Mouse (Mus musculus): ENCODE data around the gene Igfbpl1. TPM values are rescaled to one million over a fixed set of nuclear protein-coding genes. Genes with fewer than 3 reads are reported as not detected.

The Igfbpl1 gene
- total and polyA plus RNA-seq, 3 experiments: not detected

DNA sequence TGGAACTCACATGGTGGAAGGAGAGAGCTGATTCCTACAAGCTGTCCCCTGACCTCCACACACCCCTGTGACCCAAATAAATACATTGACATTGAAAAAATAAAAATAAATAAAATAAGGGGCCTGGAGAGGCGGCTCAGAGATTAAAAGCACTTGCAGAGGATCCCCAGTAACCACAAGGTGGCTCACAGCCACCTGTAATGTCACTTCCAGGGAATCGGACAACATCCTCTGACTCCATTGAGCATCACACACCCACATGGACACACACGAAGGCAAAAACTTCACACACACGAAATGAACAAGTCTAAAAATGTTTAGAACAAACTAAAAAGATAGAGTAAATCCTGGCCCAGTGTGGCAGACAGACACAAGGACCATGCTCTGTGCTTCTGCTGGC is 40.0 kb downstream of the Igfbpl1 start:
- in situ Hi-C loops (cut with MboI; ENCODE audit: low pct_ligation_motif_present, low pct_unique_long_range_greater_than_20kb, low sequenced_read_pairs) (loop anchor here (25.0 kb wide), 1 partner anchor 499 kb away; the partner anchor contains the start of gene Trmt10b), dilution Hi-C loops (cut with MboI; ENCODE audit: extremely low pct_ligation_motif_present, extremely low pct_unique_long_range_greater_than_20kb, low sequenced_read_pairs) (no loop called here)
- Histone ChIP-seq H3K27ac (ENCODE audit: insufficient read depth, low read depth) (no peak overlapping the region), H3K36me3 (replicated peaks in 1 of 2; ENCODE audit: control insufficient read depth in 1 of 2, insufficient read depth in 1 of 2, low read length in 1 of 2) (no peaks in the 10 kb centered on the region), H3K27me3 (replicated peaks) (no peaks in the 10 kb centered on the region), H3K79me2 (replicated peaks; ENCODE audit: control insufficient read depth, extremely low read depth, insufficient read depth, poor library complexity, severe bottlenecking) (no peaks in the 10 kb centered on the region), H3K9me3 (replicated peaks; ENCODE audit: low read length) (no peaks in the 10 kb centered on the region), H3K4me1 (ENCODE audit: control insufficient read depth in 1 of 2, insufficient read depth in 2 of 2) (no peaks in the 10 kb centered on the region), H3K4me3 (replicated peaks in 1 of 3; ENCODE audit: low read depth in 2 of 3, low read length in 2 of 3, poor library complexity in 1 of 3) (no peak overlapping the region), H3K4me2 (ENCODE audit: insufficient read depth, low read depth, poor library complexity, severe bottlenecking) (no peak overlapping the region), H3K9ac (ENCODE audit: insufficient read depth, low read depth) (no peak overlapping the region)
- no peak for DNase-seq (ENCODE audit: extremely low read depth)
- TF ChIP-seq MXI1 (IDR thresholded peaks at IDR 0.05; ENCODE audit: low read depth, low read length) (no peak), USF1 (IDR thresholded peaks at IDR 0.05; ENCODE audit: low read depth, low read length) (no peak), E2F4 (IDR thresholded peaks at IDR 0.05; ENCODE audit: insufficient replicate concordance, low read depth, low read length) (no peak), CHD1 (IDR thresholded peaks at IDR 0.05; ENCODE audit: low read depth, low read length) (no peak), ZC3H11A (IDR thresholded peaks at IDR 0.05; ENCODE audit: low read depth, low read length) (no peak), POLR2A (IDR thresholded peaks at IDR 0.05; ENCODE audit: low read depth, low read length) (no peak), PAX5 (IDR thresholded peaks at IDR 0.05; ENCODE audit: low read length) (no peak), MAFK (IDR thresholded peaks at IDR 0.05; ENCODE audit: insufficient replicate concordance, low read length) (no peak), EP300 (IDR thresholded peaks at IDR 0.05; ENCODE audit: low read length) (no peak), ZKSCAN1 (IDR thresholded peaks at IDR 0.05; ENCODE audit: borderline replicate concordance, low read depth, low read length) (no peak)

- TF ChIP-seq NRF1 (IDR thresholded peaks at IDR 0.05; ENCODE audit: low read depth, low read length) (no peak), USF2 (conservative IDR thresholded peaks at IDR 0.05; ENCODE audit: low read depth, low read length) (no peak), ELF1 (IDR thresholded peaks at IDR 0.05; ENCODE audit: low read depth, low read length) (no peak), BHLHE40 (IDR thresholded peaks at IDR 0.05; ENCODE audit: low read depth, low read length) (no peak), USF1 (IDR thresholded peaks at IDR 0.05; ENCODE audit: low read depth, low read length) (no peak), ETS1 (conservative IDR thresholded peaks at IDR 0.05; ENCODE audit: low read depth, low read length) (no peak), SMC3 (IDR thresholded peaks at IDR 0.05; ENCODE audit: low read depth, low read length) (no peak), MAZ (IDR thresholded peaks at IDR 0.05; ENCODE audit: low read depth, low read length) (no peak), ZMIZ1 (IDR thresholded peaks at IDR 0.05; ENCODE audit: low read depth, low read length) (no peak), MAX (IDR thresholded peaks at IDR 0.05; ENCODE audit: low read length) (no peak), MXI1 (IDR thresholded peaks at IDR 0.05; ENCODE audit: low read depth, low read length) (no peak)
- dilution Hi-C loops (cut with MboI; ENCODE audit: extremely low pct_ligation_motif_present, extremely low pct_unique_long_range_greater_than_20kb, low sequenced_read_pairs) (no loop called here), in situ Hi-C loops (cut with MboI; ENCODE audit: low pct_ligation_motif_present, low pct_unique_long_range_greater_than_20kb, low sequenced_read_pairs) (loop anchor here (25.0 kb wide), 1 partner anchor 499 kb away; the partner anchor contains the start of gene Trmt10b)
- no peak overlapping the region for H3K4me3 ChIP-seq (replicated peaks in 1 of 3; ENCODE audit: low read depth in 2 of 3, low read length in 2 of 3, poor library complexity in 1 of 3)
- no peaks in the 10 kb centered on the region for H3K36me3 ChIP-seq (replicated peaks in 1 of 2; ENCODE audit: control insufficient read depth in 1 of 2, insufficient read depth in 1 of 2, low read length in 1 of 2)
- no peaks in the 10 kb centered on the region for H3K27me3 ChIP-seq (replicated peaks)
- H3K27ac ChIP-seq (ENCODE audit: insufficient read depth, low read depth): no peak overlapping the region
- H3K4me1 ChIP-seq (ENCODE audit: control insufficient read depth in 1 of 2, insufficient read depth in 2 of 2): no peaks in the 10 kb centered on the region
- no peaks in the 10 kb centered on the region for H3K79me2 ChIP-seq (replicated peaks; ENCODE audit: control insufficient read depth, extremely low read depth, insufficient read depth, poor library complexity, severe bottlenecking)
- no peak overlapping the region for H3K9ac ChIP-seq (ENCODE audit: insufficient read depth, low read depth)
- no peaks in the 10 kb centered on the region for H3K9me3 ChIP-seq (replicated peaks; ENCODE audit: low read length)
- H3K4me2 ChIP-seq (ENCODE audit: insufficient read depth, low read depth, poor library complexity, severe bottlenecking): no peak overlapping the region
- DNase-seq (ENCODE audit: extremely low read depth): no peak
Observed at GRCm38 (mm10) chr4:45785959-45786358, 40.8 kb downstream of the Igfbpl1 start.
